Mouse (Mus musculus) Patski (cell line): ENCODE data around the gene G430095P16Rik. TPM values are rescaled to one million over a fixed set of nuclear protein-coding genes. Genes with fewer than 3 reads are reported as not detected.

Experiments used
- ATAC-seq: fragments of 100-300 bp; one replicate; pipeline ENCODE4 v1.8.0; 2021
- CTCF ChIA-PET: fragments of 350-600 bp; sonication (Branson Sonifier 250); formaldehyde crosslinking; loops from one replicate; lab custom pipeline; 2022; ENCODE audit warnings: inconsistent platforms; lab: Charles Lee
- POLR2A ChIA-PET: fragments of 350-600 bp; sonication (Branson Sonifier 250); formaldehyde crosslinking; loops from one replicate; lab custom pipeline; 2022; ENCODE audit warnings: antibody characterized with exemption, inconsistent platforms; lab: Charles Lee
- DNase-seq: peaks from one replicate; pipeline ENCODE4 v3.0.0-alpha.2; 2011; ENCODE audit warnings: low read depth, low spot score
- H3K27me3 ChIP-seq: fragments of 371-371 bp; one replicate; pipeline ENCODE4 v1.5.1; 2021
- CTCF ChIP-seq: fragments of 100-300 bp; IDR thresholded peaks from one replicate; pipeline ENCODE4 v1.5.1; 2021
- in situ Hi-C: fragments of 300-500 bp; cut with MboI; formaldehyde crosslinking; loops from 3 replicates; pipeline ENCODE4 v1.11.1; 2018; ENCODE audit warnings: low pct_unique_long_range_greater_than_20kb, mixed read lengths
- polyA plus RNA-seq: library from polyadenylated mRNA; unstranded; gene quantifications from one replicate; pipeline ENCODE4 v1.2.3, GENCODE M21; 2021

G430095P16Rik gene
- polyA plus RNA-seq, 1 experiment from 2014 or later = 1.4 TPM

DNA sequence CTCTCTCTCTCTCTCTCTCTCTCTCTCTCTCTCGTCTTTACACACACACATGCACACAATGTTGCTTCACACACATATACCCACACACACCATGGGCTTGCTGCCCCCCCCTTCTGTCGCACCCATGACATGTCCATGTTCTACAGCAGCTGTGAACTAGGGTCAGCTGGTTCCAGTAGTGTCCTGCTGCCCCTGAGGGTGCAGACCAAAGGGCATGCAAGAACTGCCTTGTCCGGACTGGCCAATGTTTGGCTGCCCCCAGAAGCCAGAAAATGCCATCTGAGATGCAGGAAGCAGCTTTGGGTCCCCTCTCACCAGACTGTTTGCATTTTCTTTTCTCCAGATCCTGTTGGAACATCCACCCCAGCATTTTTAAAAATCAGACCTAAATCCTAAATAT lies 49.8 kb downstream of the G430095P16Rik start:
- no peak for TF ChIP-seq CTCF
- in situ Hi-C loops = no loop called here
- DNase-seq = no peak
- POLR2A ChIA-PET = interaction anchor here (0.6 to 0.7 kb wide), 2 partner anchors 68 to 90 kb away, joined by 3 read pairs; no protein-coding TSS in a partner anchor
- no peaks in the 10 kb centered on the region for H3K27me3 ChIP-seq
- ATAC-seq = no peak
- CTCF ChIA-PET = interaction anchor here (1.4 kb wide), 1 partner anchor 35 kb away, joined by 4 read pairs; no protein-coding TSS in a partner anchor

DNA sequence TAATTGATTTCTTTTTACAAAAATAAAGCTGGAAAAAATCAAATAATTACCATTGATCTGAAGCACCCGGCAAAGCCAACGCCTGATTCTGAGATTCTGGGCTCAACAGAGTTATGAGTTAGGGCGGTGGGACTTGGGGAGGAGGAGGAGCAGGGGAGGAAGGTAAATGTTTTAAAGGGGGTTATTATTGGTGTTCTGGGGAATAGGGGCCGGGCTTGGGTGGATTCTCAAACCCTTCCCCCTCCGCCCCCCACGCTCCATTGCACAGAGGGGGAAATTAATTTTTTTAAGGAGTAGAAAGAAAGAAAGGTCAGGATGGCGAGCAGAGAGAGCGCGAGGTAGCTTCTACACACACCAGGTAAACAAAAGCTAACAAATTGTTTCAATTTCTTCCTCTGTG lies 50.5 kb downstream of the G430095P16Rik start:
- no peaks in the 10 kb centered on the region for H3K27me3 ChIP-seq
- no peak for ATAC-seq
- DNase-seq = no peak
- ChIA-PET CTCF (interaction anchor here (1.0 to 1.4 kb wide), 2 partner anchors 28 to 36 kb away, joined by 3 to 4 read pairs; no protein-coding TSS in a partner anchor), POLR2A (interaction anchor here (0.6 to 0.7 kb wide), 2 partner anchors 66 to 69 kb away, joined by 3 read pairs; no protein-coding TSS in a partner anchor)
- in situ Hi-C loops = no loop called here
- no peak for TF ChIP-seq CTCF

DNA sequence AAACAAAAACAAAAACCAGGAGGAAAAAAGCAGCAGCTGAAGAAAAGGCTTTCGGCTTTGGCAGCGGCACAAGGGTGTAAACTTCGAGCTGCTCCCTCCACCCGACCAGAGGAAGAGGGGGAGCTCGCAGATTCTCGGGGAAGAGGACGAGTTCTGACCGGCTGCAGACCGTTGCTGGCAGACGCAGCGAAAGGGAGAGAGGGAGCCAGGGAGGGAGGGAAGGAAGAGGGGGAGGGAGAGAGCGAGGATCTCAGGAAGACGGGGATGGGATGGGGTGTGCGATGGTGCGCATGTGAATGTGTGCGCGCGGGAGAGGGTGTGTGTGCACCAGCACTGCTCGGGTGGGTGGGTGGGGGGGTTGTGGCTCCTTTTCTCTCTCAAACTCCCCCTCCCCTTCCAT lies 51.0 kb downstream of the G430095P16Rik start:
- no peak for DNase-seq

DNA sequence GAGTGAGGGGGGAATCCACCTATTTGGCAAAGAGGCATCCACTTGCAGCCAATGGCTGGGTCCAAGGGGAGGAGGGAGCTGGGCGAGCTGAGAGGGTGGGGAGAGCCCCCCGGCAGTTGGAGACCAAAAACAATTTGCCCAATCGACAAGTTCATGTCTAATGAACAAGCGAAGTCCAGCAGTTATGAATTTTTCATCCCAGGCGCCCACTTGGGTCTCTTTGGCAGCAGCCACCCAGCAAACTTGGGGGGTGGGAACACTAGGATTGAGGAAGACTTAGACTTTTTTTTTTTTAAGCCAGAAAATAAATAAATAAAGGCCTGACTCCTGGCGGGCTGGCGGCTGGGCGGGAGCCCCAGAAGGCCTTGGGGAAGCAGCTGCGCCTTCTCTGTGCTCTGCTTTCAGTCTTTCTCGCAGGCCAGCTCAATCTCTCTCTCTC lies 51.7 kb downstream of the G430095P16Rik start:
- CTCF ChIA-PET = interaction anchor here (1.0 to 1.2 kb wide), 2 partner anchors 33 to 39 kb away, joined by 3 read pairs; no protein-coding TSS in a partner anchor
- no peak for TF ChIP-seq CTCF
- POLR2A ChIA-PET = no interaction called here
- in situ Hi-C loops = no loop called here
- H3K27me3 ChIP-seq = no peaks in the 10 kb centered on the region
- no peak for ATAC-seq
- no peak for DNase-seq

More for the DNA sequence above, 51.0 kb downstream of the G430095P16Rik start:
- CTCF ChIA-PET = interaction anchor here (1.0 to 1.4 kb wide), 2 partner anchors 28 to 36 kb away, joined by 3 to 4 read pairs; no protein-coding TSS in a partner anchor
- in situ Hi-C loops = no loop called here
- POLR2A ChIA-PET = no interaction called here
- H3K27me3 ChIP-seq = no peaks in the 10 kb centered on the region
- peak; percentile 11 for ATAC-seq
- no peak for TF ChIP-seq CTCF

DNA sequence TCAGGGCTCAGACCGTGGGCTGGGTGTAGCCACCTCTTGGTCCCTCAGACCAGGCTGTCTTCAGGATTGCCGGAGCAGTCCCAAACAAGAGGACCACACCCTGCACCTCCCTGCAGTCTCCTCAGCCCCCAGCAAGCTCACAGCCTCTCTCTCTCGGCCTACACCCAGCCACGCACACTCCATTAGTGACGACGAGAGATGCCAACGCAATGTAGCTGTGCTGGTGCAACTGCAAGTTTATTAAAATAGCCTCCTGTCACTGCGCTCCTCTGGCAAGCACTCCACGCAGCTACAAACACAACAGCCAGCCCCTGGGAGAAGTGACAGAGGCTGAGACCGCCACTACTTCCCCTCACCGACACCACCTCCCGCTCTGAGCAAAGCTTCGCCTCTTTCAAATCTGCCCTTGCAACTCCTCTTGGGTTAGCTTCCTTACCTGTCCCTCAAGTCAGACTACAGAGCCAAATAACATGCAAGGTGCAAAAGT lies 52.3 kb downstream of the G430095P16Rik start:
- TF ChIP-seq CTCF = no peak
- in situ Hi-C loops = no loop called here
- ChIA-PET CTCF (interaction anchor here (1.0 to 3.0 kb wide), 4 partner anchors 13 to 38 kb away, joined by 3 to 7 read pairs (median 4); no protein-coding TSS in a partner anchor), POLR2A (interaction anchor here (0.8 kb wide), 1 partner anchor 12 kb away, joined by 3 read pairs; no protein-coding TSS in a partner anchor)
- no peak for ATAC-seq
- DNase-seq = no peak
- no peaks in the 10 kb centered on the region for H3K27me3 ChIP-seq

DNA sequence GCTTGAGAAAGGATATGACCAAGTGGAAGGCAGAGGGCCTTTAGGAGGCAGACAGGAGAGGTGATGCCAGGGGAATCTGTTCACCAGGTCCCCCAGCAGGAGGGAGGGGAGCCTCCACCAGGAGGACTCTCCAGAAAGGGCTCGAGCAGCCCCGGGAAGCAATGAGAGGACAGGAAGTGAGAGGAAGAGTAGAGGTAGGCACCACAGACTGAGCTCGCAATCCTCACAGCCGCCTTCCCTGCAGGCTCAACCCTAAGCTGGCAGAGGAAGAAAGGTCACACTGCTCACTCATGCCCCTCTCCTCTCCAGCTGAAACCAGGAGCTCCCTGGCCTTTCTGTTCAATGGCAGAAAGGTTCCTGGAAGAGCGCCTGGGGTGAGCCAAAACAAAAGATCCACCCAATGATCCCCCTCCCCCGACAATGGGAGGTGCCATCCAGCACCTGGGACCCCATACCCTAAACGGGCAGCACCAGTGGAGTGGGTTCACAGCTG lies 52.9 kb downstream of the G430095P16Rik start:
- no peak for TF ChIP-seq CTCF
- H3K27me3 ChIP-seq = no peaks in the 10 kb centered on the region
- CTCF ChIA-PET = interaction anchor here (0.8 to 3.0 kb wide), 4 partner anchors 12 to 38 kb away, joined by 3 to 7 read pairs (median 4); no protein-coding TSS in a partner anchor
- ATAC-seq (no peak), DNase-seq (no peak)
- in situ Hi-C loops = no loop called here
- POLR2A ChIA-PET = interaction anchor here (0.8 kb wide), 1 partner anchor 12 kb away, joined by 3 read pairs; no protein-coding TSS in a partner anchor

Other genes with a start within 250 kb of the G430095P16Rik start
- gene Ier2, start 60.2 kb upstream of the G430095P16Rik start, polyA plus RNA-seq = 113 TPM
- 106 TPM for gene Trmt1, start 36.7 kb upstream of the G430095P16Rik start, polyA plus RNA-seq
- gene Nacc1, start 35.1 kb upstream of the G430095P16Rik start, polyA plus RNA-seq = 109 TPM
- 0.13 TPM for gene Lyl1, start 21.6 kb upstream of the G430095P16Rik start, polyA plus RNA-seq
- 32.5 TPM for gene Nfix, start 77.3 kb downstream of the G430095P16Rik start, polyA plus RNA-seq
- gene Dand5, start 99.8 kb downstream of the G430095P16Rik start, polyA plus RNA-seq = 12.5 TPM
- gene Gadd45gip1, start 108.5 kb downstream of the G430095P16Rik start, polyA plus RNA-seq = 31.8 TPM
- gene Rad23a, start 117.7 kb downstream of the G430095P16Rik start, polyA plus RNA-seq = 126 TPM
- 1,232 TPM for gene Calr, start 123.9 kb downstream of the G430095P16Rik start, polyA plus RNA-seq
- 79.6 TPM for gene Farsa, start 134.0 kb downstream of the G430095P16Rik start, polyA plus RNA-seq
- gene Syce2, start 149.1 kb downstream of the G430095P16Rik start, polyA plus RNA-seq = 6.0 TPM
- gene Gcdh, start 170.9 kb downstream of the G430095P16Rik start, polyA plus RNA-seq = 55.5 TPM
- gene Klf1, start 178.9 kb downstream of the G430095P16Rik start, polyA plus RNA-seq = 0.28 TPM
- gene Dnase2a, start 185.6 kb downstream of the G430095P16Rik start, polyA plus RNA-seq = 25.9 TPM
- 0.60 TPM for gene Mast1, start 214.4 kb downstream of the G430095P16Rik start, polyA plus RNA-seq
- gene Rtbdn, start 224.0 kb downstream of the G430095P16Rik start, polyA plus RNA-seq = 0.22 TPM
- 6.4 TPM for gene Gm49661, start 246.4 kb downstream of the G430095P16Rik start, polyA plus RNA-seq
- gene Prdx2, start 246.6 kb downstream of the G430095P16Rik start, polyA plus RNA-seq = 668 TPM
- gene Rnaseh2a, start 246.8 kb downstream of the G430095P16Rik start, polyA plus RNA-seq = 91.5 TPM